Mouse (Mus musculus): Measurements from ENCODE around the gene Srp9. TPM values are rescaled to one million over a fixed set of nuclear protein-coding genes. Genes with fewer than 3 reads are reported as not detected.

Gene Srp9
- 204 TPM for polyA plus RNA-seq (2014; fragmentation: Illumina TruSeq; extraction: RNeasy Lipid Tissue Mini Kit (QIAGEN cat#74804); ENCODE audit: low read depth, low replicate concordance)

GRCm38 (mm10) chr1:182124506-182124905 lies at the start of gene Srp9:
TSS of gene Srp9 (plus strand) at chr1:182124737.

GRCm38 (mm10) chr1:182164386-182164785 lies 39.8 kb downstream of the Srp9 start, which contains the start of gene Vmn1r1:
TSS of gene Vmn1r1 (minus strand) at chr1:182164486.

Other genes with a start within 250 kb of the Srp9 start
- 0.90 TPM for gene Enah, start 104.7 kb upstream of the Srp9 start, polyA plus RNA-seq (2014; fragmentation: Illumina TruSeq; extraction: RNeasy Lipid Tissue Mini Kit (QIAGEN cat#74804); ENCODE audit: low read depth, low replicate concordance)
- gene Vmn1r1, start 39.7 kb downstream of the Srp9 start, polyA plus RNA-seq (2014; fragmentation: Illumina TruSeq; extraction: RNeasy Lipid Tissue Mini Kit (QIAGEN cat#74804); ENCODE audit: low read depth, low replicate concordance) = not detected
- 156 TPM for gene Degs1, start 158.1 kb downstream of the Srp9 start, polyA plus RNA-seq (2014; fragmentation: Illumina TruSeq; extraction: RNeasy Lipid Tissue Mini Kit (QIAGEN cat#74804); ENCODE audit: low read depth, low replicate concordance)
- 6.4 TPM for gene Fbxo28, start 216.9 kb downstream of the Srp9 start, polyA plus RNA-seq (2014; fragmentation: Illumina TruSeq; extraction: RNeasy Lipid Tissue Mini Kit (QIAGEN cat#74804); ENCODE audit: low read depth, low replicate concordance)

All from liver, adult 10 weeks (tissue).